Mouse (Mus musculus): ENCODE results near the gene Baiap2l2.

Gene Baiap2l2

GRCm38 (mm10) chr15:79299563-79300155 is 14.3 kb upstream of the Baiap2l2 start:
- DNase-seq (ENCODE audit: low read depth, low spot score): no peak

- no peak for DNase-seq (ENCODE audit: low read depth, low spot score)
Measured at GRCm38 (mm10) chr15:79298553-79298952, 13.2 kb upstream of the Baiap2l2 start.

GRCm38 (mm10) chr15:79292779-79293178 is 7.4 kb upstream of the Baiap2l2 start:
- DNase-seq (ENCODE audit: low read depth, low spot score): no peak

GRCm38 (mm10) chr15:79290340-79290739 is 5.0 kb upstream of the Baiap2l2 start:
- no peak for DNase-seq (ENCODE audit: low read depth, low spot score)

- no peak for DNase-seq (ENCODE audit: low read depth, low spot score)
Measured at GRCm38 (mm10) chr15:79289441-79289840, 4.1 kb upstream of the Baiap2l2 start.

GRCm38 (mm10) chr15:79288387-79288786 is 3.0 kb upstream of the Baiap2l2 start:
- no peak for DNase-seq (ENCODE audit: low read depth, low spot score)

GRCm38 (mm10) chr15:79287091-79287490 is 1.8 kb upstream of the Baiap2l2 start:
- no peak for DNase-seq (ENCODE audit: low read depth, low spot score)

- DNase-seq (ENCODE audit: low read depth, low spot score): no peak
Measured at GRCm38 (mm10) chr15:79286141-79286540, 804 bp upstream of the Baiap2l2 start.

- DNase-seq (ENCODE audit: low read depth, low spot score): no peak
Measured at GRCm38 (mm10) chr15:79283371-79283770, 2.0 kb downstream of the Baiap2l2 start.

- no peak for DNase-seq (ENCODE audit: low read depth, low spot score)
Measured at GRCm38 (mm10) chr15:79282434-79282833, 2.9 kb downstream of the Baiap2l2 start.

- peak; percentile 65 for DNase-seq (ENCODE audit: low read depth, low spot score)
Measured at GRCm38 (mm10) chr15:79281389-79281788, 3.9 kb downstream of the Baiap2l2 start.

- no peak for DNase-seq (ENCODE audit: low read depth, low spot score)
Measured at GRCm38 (mm10) chr15:79280850-79281249, 4.5 kb downstream of the Baiap2l2 start.

GRCm38 (mm10) chr15:79280209-79280608 is 5.1 kb downstream of the Baiap2l2 start:
- DNase-seq (ENCODE audit: low read depth, low spot score): peak; percentile 70

GRCm38 (mm10) chr15:79277728-79278127 is 7.6 kb downstream of the Baiap2l2 start:
- DNase-seq (ENCODE audit: low read depth, low spot score): no peak

GRCm38 (mm10) chr15:79273020-79273419 is 12.3 kb downstream of the Baiap2l2 start:
- no peak for DNase-seq (ENCODE audit: low read depth, low spot score)

GRCm38 (mm10) chr15:79271124-79271746 is 14.1 kb downstream of the Baiap2l2 start:
- DNase-seq (ENCODE audit: low read depth, low spot score): no peak

- peak; percentile 58 for DNase-seq (ENCODE audit: low read depth, low spot score)
Measured at GRCm38 (mm10) chr15:79270317-79271123, 14.8 kb downstream of the Baiap2l2 start.

- no peak for DNase-seq (ENCODE audit: low read depth, low spot score)
Measured at GRCm38 (mm10) chr15:79268521-79268920, 16.8 kb downstream of the Baiap2l2 start.

GRCm38 (mm10) chr15:79265384-79265783 is 20.0 kb downstream of the Baiap2l2 start:
- DNase-seq (ENCODE audit: low read depth, low spot score): no peak

- DNase-seq (ENCODE audit: low read depth, low spot score): no peak
Measured at GRCm38 (mm10) chr15:79263726-79264125, 21.6 kb downstream of the Baiap2l2 start.

- no peak for DNase-seq (ENCODE audit: low read depth, low spot score)
Measured at GRCm38 (mm10) chr15:79262786-79263309, 22.5 kb downstream of the Baiap2l2 start.

- DNase-seq (ENCODE audit: low read depth, low spot score): no peak
Measured at GRCm38 (mm10) chr15:79262375-79262774, 23.0 kb downstream of the Baiap2l2 start.
